Mouse (Mus musculus): ENCODE measurements around the gene Gm42674. TPM values are rescaled to one million over a fixed set of nuclear protein-coding genes. Genes with fewer than 3 reads are reported as not detected.

Gene Gm42674
- polyA plus RNA-seq, 1 experiment from 2014 or later = not detected

DNA sequence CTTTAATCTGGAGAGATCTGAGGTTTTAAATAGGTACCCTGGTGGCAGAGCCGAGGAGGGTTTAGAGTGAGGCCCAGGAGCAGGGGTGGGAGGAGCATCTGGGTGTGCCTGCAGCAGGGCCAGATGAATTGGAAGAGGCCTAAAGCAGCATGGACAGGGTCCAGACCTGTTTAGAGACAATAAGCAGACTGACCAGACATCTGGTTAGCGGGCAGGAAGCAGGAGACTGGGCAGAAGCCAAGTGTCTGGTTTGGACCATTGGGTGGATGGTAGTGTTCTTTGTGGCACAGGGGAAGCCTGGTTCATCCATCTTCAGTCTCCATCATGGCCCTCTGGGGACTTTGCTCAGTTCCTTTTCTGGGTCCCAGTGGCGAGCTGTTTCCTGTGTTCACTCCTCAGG lies 17.8 kb upstream of the Gm42674 start:
- no peak for ATAC-seq (replicated peaks; ENCODE audit: insufficient number of reproducible peaks, insufficient read depth, low FRiP score, low read depth)
- Histone ChIP-seq H3K9me3 (replicated peaks) (no peaks in the 10 kb centered on the region), H3K27me3 (no peaks in the 10 kb centered on the region), H3K4me2 (no peak overlapping the region), H3K4me3 (no peak overlapping the region), H3K36me3 (no peaks in the 10 kb centered on the region), H3K27ac (no peak overlapping the region), H3K9ac (no peak overlapping the region), H3K4me1 (replicated peaks) (peaks cover 10% of the 10 kb centered on the region)
- 30% methylated on average over 3 of the region's 3 CpGs for WGBS

DNA sequence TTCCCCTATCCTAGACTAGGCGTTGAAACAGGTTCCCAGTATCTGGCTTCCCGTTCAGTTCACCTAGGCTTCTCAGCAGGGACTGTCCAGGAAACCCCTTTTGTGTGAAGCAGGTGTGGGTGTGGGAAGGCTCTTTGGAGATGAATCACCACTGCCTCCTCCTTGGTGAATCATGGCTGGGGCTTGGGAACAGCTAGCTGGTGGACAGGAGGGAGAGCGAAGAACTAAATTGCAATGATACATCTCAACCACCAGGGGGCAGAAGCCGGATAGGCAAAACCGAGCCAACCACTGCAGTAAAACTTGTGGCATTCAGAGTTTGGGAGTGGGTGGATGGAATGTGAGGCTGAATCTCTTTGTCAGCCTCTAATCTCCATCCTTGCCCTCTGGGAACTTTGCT lies 16.1 kb upstream of the Gm42674 start:
- no peak overlapping the region for H3K4me3 ChIP-seq
- 30% methylated on average over 5 of the region's 5 CpGs for WGBS
- no peaks in the 10 kb centered on the region for H3K27me3 ChIP-seq
- H3K36me3 ChIP-seq = no peaks in the 10 kb centered on the region
- no peak overlapping the region for H3K9ac ChIP-seq
- ATAC-seq (replicated peaks; ENCODE audit: insufficient number of reproducible peaks, insufficient read depth, low FRiP score, low read depth) = 0 out of 2 replicates have a peak, but pooled peaks have one; percentile 13
- H3K9me3 ChIP-seq (replicated peaks) = no peaks in the 10 kb centered on the region
- H3K4me2 ChIP-seq = no peak overlapping the region
- H3K4me1 ChIP-seq (replicated peaks) = peaks cover 10% of the 10 kb centered on the region
- 0 out of 2 replicates have a peak overlapping the region, but pooled peaks have one; percentile 28 for H3K27ac ChIP-seq

DNA sequence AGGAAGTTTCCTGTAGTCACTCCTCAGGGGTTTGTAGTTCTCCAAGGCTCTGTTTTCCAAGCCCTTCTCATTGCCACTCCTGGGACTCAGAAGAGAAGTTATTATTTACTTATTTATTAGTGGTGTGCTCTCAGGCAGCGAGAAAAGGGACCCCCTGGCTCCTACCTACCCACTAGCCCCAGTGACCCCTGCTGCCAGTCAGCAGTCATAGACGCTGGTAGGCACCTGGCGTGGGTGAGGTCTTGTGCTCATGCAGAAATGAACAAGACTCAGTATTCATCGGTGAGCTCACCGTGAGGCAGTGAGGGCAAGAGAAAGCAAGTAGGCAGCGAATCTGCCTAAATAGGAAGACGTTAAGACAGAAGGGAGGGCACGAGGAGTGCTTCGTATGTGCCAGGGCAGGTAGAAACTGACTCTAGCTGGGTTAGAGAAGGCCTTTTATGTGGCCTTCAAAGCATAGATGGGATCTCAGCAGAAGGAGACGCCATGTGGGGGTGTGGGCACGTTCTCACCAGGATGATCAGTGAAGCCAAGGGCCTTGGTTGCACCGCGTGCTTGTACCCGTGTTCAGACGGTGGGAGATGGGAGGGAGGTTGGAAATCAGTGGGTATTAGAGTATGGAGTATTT lies 15.6 kb upstream of the Gm42674 start:
- peak overlapping the region; percentile 28; the same call in 1 of the 2 replicates for H3K27ac ChIP-seq
- no peak for ATAC-seq (replicated peaks; ENCODE audit: insufficient number of reproducible peaks, insufficient read depth, low FRiP score, low read depth)
- peaks cover 10% of the 10 kb centered on the region for H3K4me1 ChIP-seq (replicated peaks)
- no peaks in the 10 kb centered on the region for H3K9me3 ChIP-seq (replicated peaks)
- no peak overlapping the region for H3K9ac ChIP-seq
- H3K4me2 ChIP-seq = no peak overlapping the region
- H3K27me3 ChIP-seq = no peaks in the 10 kb centered on the region
- WGBS = 77% methylated on average over 15 of the region's 15 CpGs
- H3K4me3 ChIP-seq = no peak overlapping the region
- H3K36me3 ChIP-seq = no peaks in the 10 kb centered on the region

DNA sequence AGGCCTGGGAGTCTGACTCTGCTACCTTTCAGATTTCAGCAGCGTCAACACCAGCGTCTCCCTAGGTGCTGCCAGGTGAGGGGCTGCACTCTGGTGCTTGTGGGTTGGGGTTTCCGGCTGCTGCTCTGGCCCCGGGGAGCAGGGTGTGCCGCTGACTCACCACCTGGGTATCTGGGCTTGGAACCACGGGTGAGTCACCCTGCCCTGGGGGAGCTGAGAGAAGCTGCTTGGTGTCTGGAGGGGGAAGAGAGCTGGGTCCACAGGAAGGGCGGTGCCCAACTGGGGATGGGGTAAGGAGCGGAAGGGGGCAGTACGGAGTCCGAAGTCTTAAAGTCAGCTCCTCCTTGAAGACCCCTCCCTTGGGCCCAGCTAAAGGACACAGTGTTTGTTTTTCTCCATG lies 14.8 kb upstream of the Gm42674 start:
- Histone ChIP-seq H3K27me3 (no peaks in the 10 kb centered on the region), H3K27ac (peak overlapping the region; percentile 42; the same call in 1 of the 2 replicates), H3K4me3 (no peak overlapping the region), H3K36me3 (no peaks in the 10 kb centered on the region), H3K4me2 (no peak overlapping the region), H3K9me3 (replicated peaks) (no peaks in the 10 kb centered on the region), H3K4me1 (replicated peaks) (peaks cover 10% of the 10 kb centered on the region), H3K9ac (no peak overlapping the region)
- WGBS = 36% methylated on average over 10 of the region's 10 CpGs
- ATAC-seq (replicated peaks; ENCODE audit: insufficient number of reproducible peaks, insufficient read depth, low FRiP score, low read depth) = peak; percentile 14; the same call in 1 of the 2 replicates

DNA sequence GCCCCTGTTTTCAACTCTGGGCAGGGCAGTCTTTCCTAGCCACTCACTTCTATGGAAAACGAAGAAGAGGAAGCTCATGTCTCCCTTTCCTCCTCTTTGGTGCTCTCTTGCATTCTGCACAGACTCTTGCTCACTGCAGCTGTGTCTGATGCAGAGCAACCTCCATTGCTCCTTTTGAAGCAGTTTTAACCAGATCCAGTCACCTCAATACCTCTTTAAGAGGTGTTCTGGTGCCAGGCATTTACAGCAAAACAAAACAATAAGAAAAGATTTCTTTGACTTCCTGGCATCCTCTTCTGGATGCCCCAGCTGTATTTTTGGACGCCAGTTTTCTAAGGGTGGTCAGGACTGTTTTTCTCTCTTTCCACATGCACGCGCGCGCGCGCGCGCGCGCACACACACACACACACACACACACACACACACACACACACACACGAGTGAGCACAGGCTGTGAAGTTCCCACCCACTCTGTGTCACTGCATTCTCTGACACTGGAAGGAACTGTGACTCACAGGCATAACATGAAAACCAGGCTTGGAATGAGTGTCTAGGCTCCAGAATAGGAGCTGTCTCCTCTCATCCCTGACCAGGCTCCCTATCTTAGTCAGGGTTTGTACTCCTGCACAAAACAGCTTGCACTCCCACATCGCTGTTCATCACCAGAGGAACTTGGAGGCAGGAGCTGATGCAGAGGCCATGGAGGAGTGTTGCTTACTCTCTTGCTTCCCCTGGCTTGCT lies 14.2 kb upstream of the Gm42674 start:
- peak overlapping the region; percentile 42; the same call in 1 of the 2 replicates for H3K27ac ChIP-seq
- H3K27me3 ChIP-seq = no peaks in the 10 kb centered on the region
- ATAC-seq (replicated peaks; ENCODE audit: insufficient number of reproducible peaks, insufficient read depth, low FRiP score, low read depth) = no peak
- H3K4me2 ChIP-seq = no peak overlapping the region
- H3K4me3 ChIP-seq = no peak overlapping the region
- H3K9me3 ChIP-seq (replicated peaks) = no peaks in the 10 kb centered on the region
- no peak overlapping the region for H3K9ac ChIP-seq
- H3K4me1 ChIP-seq (replicated peaks) = peaks cover 10% of the 10 kb centered on the region
- 79% methylated on average over 14 of the region's 14 CpGs for WGBS
- no peaks in the 10 kb centered on the region for H3K36me3 ChIP-seq

DNA sequence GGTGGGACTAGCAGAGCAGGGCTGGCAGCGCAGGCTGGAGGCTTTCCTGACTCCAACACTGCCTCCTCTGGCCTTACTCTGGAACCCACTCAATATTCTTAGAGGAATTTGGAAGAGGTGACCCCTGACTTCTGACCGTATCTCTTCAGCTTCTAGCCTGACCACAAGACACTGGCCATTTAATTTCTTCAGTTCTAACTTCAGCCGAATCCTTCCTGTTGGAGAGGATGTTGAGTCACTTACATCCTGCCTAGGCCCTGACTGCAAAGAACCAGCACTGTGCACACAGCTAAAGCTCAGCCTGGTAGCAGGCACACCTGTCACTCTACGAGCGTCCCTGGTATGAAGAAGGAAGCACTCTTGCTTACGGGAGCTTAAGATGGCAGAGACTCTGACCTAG lies 12.3 kb upstream of the Gm42674 start:
- H3K36me3 ChIP-seq = no peaks in the 10 kb centered on the region
- H3K9me3 ChIP-seq (replicated peaks) = no peaks in the 10 kb centered on the region
- H3K4me2 ChIP-seq = no peak overlapping the region
- 68% methylated on average over 6 of the region's 6 CpGs for WGBS
- ATAC-seq (replicated peaks; ENCODE audit: insufficient number of reproducible peaks, insufficient read depth, low FRiP score, low read depth) = no peak
- H3K27ac ChIP-seq = no peak overlapping the region
- no peak overlapping the region for H3K9ac ChIP-seq
- no peak overlapping the region for H3K4me3 ChIP-seq
- H3K4me1 ChIP-seq (replicated peaks) = peaks cover 3% of the 10 kb centered on the region; the same call in 1 of the 2 replicates
- no peaks in the 10 kb centered on the region for H3K27me3 ChIP-seq

DNA sequence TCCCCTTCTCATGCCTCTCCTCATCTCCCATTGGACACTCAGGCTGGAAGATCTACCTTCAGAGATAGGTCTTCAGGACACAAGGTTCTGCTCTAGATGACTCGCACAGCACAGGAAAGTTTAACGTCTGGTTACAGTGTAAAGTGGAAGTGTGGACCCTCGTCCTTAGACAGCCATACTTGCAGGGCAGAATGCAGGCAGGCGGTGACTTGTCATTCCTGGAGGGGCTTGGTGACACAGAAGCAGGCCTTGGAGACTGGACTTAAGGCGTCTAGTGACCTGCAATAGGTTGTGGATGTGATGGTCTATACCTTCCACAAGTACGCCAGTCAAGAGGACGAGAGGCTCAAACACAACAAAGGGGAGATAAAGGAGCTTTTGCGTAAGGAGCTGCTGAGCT lies 11.8 kb upstream of the Gm42674 start, which contains the start of gene S100a2:
Gene S100a2, plus strand, starts transcription at position 301 of the 400 bp plus-strand sequence.
- H3K27ac ChIP-seq = no peak within 1 kb of the TSS
- ATAC-seq (replicated peaks; ENCODE audit: insufficient number of reproducible peaks, insufficient read depth, low FRiP score, low read depth) = no peak
- no peak within 1 kb of the TSS for H3K4me2 ChIP-seq
- 77% methylated on average over 8 of the region's 8 CpGs for WGBS
- H3K36me3 ChIP-seq = no peaks in the 10 kb centered on the region
- no peak within 1 kb of the TSS for H3K4me3 ChIP-seq
- no peaks in the 10 kb centered on the region for H3K9me3 ChIP-seq (replicated peaks)
- H3K27me3 ChIP-seq = no peaks in the 10 kb centered on the region
- H3K4me1 ChIP-seq (replicated peaks) = peaks cover 3% of the 10 kb centered on the region; the same call in 1 of the 2 replicates
- H3K9ac ChIP-seq = no peak within 1 kb of the TSS

DNA sequence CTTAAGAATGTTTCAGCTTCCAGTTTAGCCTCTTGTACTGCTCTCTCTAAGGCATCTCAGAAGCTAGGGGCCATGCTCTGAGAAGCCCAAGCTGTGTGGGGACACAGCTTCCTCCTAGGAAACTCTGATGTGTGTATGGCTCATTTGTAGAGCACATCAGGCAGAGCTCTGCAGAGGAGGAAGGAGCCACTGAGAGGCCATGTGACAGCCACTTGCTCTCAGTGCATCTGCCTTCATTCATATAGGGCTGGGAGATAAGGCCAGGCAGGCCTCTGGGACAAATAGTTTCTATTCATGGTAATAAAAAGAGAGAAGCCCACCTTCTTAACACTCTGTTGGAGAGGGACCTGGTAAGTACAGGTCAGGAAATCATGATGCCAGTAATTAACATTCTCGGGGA lies 7.2 kb upstream of the Gm42674 start:
- no peaks in the 10 kb centered on the region for H3K27me3 ChIP-seq
- ATAC-seq (replicated peaks; ENCODE audit: insufficient number of reproducible peaks, insufficient read depth, low FRiP score, low read depth) = no peak
- WGBS = 78% methylated on average over 1 of the region's 1 CpGs
- no peak overlapping the region for H3K9ac ChIP-seq
- H3K4me3 ChIP-seq = no peak overlapping the region
- no peaks in the 10 kb centered on the region for H3K36me3 ChIP-seq
- H3K27ac ChIP-seq = no peak overlapping the region
- H3K4me1 ChIP-seq (replicated peaks) = 0 out of 2 replicates have a peak, but pooled peaks cover 2% of the 10 kb centered on the region
- H3K4me2 ChIP-seq = no peak overlapping the region
- no peaks in the 10 kb centered on the region for H3K9me3 ChIP-seq (replicated peaks)

DNA sequence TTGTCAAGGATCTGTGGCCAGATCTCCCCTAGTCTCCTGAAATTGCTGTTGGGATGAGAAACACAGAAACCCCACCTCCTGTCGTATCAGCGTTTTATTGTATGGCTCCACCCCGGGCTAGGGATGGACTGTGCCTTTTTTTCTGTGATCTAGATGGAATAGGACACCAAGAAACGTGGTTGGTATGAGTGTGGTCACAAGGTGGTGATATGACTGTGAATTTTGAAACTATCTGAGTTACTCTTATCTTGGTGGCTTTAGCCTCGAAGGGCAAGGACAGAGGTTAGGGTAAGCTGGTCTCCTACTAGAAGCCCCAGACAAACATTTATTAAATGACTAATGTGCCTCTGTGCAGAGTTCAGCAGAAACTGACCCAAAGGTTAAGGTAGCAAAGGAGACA lies 6.1 kb upstream of the Gm42674 start:
- 60% methylated on average over 5 of the region's 5 CpGs for WGBS
- H3K9ac ChIP-seq = no peak overlapping the region
- H3K27me3 ChIP-seq = no peaks in the 10 kb centered on the region
- no peak overlapping the region for H3K27ac ChIP-seq
- no peaks in the 10 kb centered on the region for H3K36me3 ChIP-seq
- H3K4me1 ChIP-seq (replicated peaks) = peaks cover 7% of the 10 kb centered on the region; the same call in 1 of the 2 replicates
- ATAC-seq (replicated peaks; ENCODE audit: insufficient number of reproducible peaks, insufficient read depth, low FRiP score, low read depth) = no peak
- H3K4me2 ChIP-seq = no peak overlapping the region
- H3K4me3 ChIP-seq = no peak overlapping the region
- H3K9me3 ChIP-seq (replicated peaks) = no peaks in the 10 kb centered on the region

DNA sequence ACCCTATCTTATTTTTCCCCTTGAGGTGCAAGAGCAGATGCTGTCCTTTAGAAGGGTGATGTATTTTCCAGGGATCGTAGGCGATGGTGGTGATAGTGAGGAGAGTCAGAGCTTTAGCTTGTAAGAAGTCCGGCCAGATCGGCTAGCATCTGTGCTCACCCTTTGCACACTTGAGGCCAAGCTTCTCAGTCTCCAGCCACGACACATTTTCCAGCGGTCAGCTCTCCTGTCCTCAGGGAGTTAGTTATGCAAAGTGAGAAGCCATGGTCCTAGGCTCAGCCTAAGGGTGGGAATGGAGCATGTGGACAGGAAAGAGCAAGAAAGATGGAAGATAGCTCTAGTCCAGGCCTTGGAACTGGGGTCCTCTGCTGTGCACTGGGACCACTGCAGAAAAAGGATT lies 4.9 kb upstream of the Gm42674 start:
- ATAC-seq (replicated peaks; ENCODE audit: insufficient number of reproducible peaks, insufficient read depth, low FRiP score, low read depth) = no peak

DNA sequence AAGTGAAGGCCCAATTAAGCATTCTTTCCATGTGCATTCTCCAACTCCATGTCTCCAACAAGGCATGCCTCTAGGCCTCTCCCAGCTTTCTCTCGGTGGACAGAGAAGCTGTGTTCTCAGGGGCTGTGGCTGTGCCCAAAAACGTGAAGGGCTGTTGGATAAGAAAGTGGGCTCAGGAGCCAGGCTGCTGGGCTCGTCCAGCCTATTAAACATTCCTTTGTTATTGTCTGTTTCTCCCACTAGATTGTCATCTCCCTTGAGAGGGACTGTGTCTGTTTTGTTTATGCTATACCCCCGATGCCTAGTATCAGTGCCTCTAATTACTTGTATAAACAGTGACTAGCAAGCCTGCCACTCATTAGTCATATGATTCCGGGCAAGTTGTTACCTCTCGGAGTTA lies 4.0 kb upstream of the Gm42674 start:
- 41% methylated on average over 6 of the region's 6 CpGs for WGBS
- no peak overlapping the region for H3K4me2 ChIP-seq

More for the DNA sequence above, 4.9 kb upstream of the Gm42674 start:
- Histone ChIP-seq H3K27ac (no peak overlapping the region), H3K9me3 (replicated peaks) (no peaks in the 10 kb centered on the region), H3K4me2 (no peak overlapping the region), H3K36me3 (no peaks in the 10 kb centered on the region), H3K9ac (no peak overlapping the region), H3K27me3 (no peaks in the 10 kb centered on the region), H3K4me1 (replicated peaks) (peaks cover 11% of the 10 kb centered on the region), H3K4me3 (no peak overlapping the region)
- WGBS = 88% methylated on average over 6 of the region's 6 CpGs

More for the DNA sequence above, 4.0 kb upstream of the Gm42674 start:
- Histone ChIP-seq H3K27ac (no peak overlapping the region), H3K4me1 (replicated peaks) (peaks cover 11% of the 10 kb centered on the region), H3K9ac (no peak overlapping the region), H3K4me3 (no peak overlapping the region), H3K9me3 (replicated peaks) (no peaks in the 10 kb centered on the region), H3K36me3 (no peaks in the 10 kb centered on the region), H3K27me3 (no peaks in the 10 kb centered on the region)
- ATAC-seq (replicated peaks; ENCODE audit: insufficient number of reproducible peaks, insufficient read depth, low FRiP score, low read depth) = no peak
